Comparison of ENCODE assay signal across 8 mouse cellular contexts in genomic region chr4:131860492-131861340, GRCm38 (mm10). TPM values are rescaled to one million over a fixed set of nuclear protein-coding genes. Genes with fewer than 3 reads are reported as not detected.
A peak's percentile ranks its signal among the peaks of the same experiment; 100 is the strongest.
DNase-seq lines count a peak whose midpoint lies in the region; ATAC-seq and TF ChIP-seq lines count a peak whose summit lies in the region.

No protein-coding gene starts in this region.

- WGBS in embryonic facial prominence, embryonic 11.5 days = 46% methylated on average over 15 of the region's 15 CpGs
- WGBS in heart, embryonic 10.5 days = 50% methylated on average over 15 of the region's 15 CpGs
- 37% methylated on average over 15 of the region's 15 CpGs for WGBS in kidney, postnatal 0 days
- 47% methylated on average over 15 of the region's 15 CpGs for WGBS in liver, embryonic 11.5 days
- 43% methylated on average over 15 of the region's 15 CpGs for WGBS in stomach, postnatal 0 days

- H3K27me3 ChIP-seq in embryonic facial prominence, embryonic 11.5 days (ENCODE audit: control insufficient read depth, insufficient read depth, low read length) = no peaks in the 10 kb centered on the region
- no peaks in the 10 kb centered on the region for H3K27me3 ChIP-seq in heart, embryonic 10.5 days (ENCODE audit: insufficient read depth, poor library complexity, severe bottlenecking)
- no peaks in the 10 kb centered on the region for H3K27me3 ChIP-seq in kidney, postnatal 0 days (ENCODE audit: insufficient read depth, low read length)
- no peaks in the 10 kb centered on the region for H3K27me3 ChIP-seq in liver, embryonic 11.5 days (replicated peaks; ENCODE audit: control insufficient read depth, insufficient read depth, low read length)
- H3K27me3 ChIP-seq in stomach, postnatal 0 days (ENCODE audit: control insufficient read depth, insufficient read depth, low read length) = no peaks in the 10 kb centered on the region

- H3K9ac ChIP-seq in embryonic facial prominence, embryonic 11.5 days (replicated peaks; ENCODE audit: low read length) = no peak overlapping the region
- H3K9ac ChIP-seq in kidney, postnatal 0 days (ENCODE audit: low read depth, low read length) = no peak overlapping the region
- H3K9ac ChIP-seq in liver, embryonic 11.5 days (ENCODE audit: low read depth, low read length) = no peak overlapping the region
- H3K9ac ChIP-seq in stomach, postnatal 0 days (ENCODE audit: low read length) = no peak overlapping the region

- TF ChIP-seq EP300 in stomach, postnatal 0 days (optimal IDR thresholded peaks at IDR 0.05) = no peak

- peak; percentile 74 for DNase-seq in adrenal gland, postnatal 25 days
- peak; percentile 89 for DNase-seq in embryonic facial prominence, embryonic 11.5 days (ENCODE audit: low spot score)
- DNase-seq in heart, embryonic 10.5 days (ENCODE audit: low spot score) = peak; percentile 87
- peak; percentile 90 for DNase-seq in kidney, postnatal 0 days (ENCODE audit: low spot score)
- peak; percentile 75 for DNase-seq in liver, embryonic 11.5 days (ENCODE audit: low spot score)
- peak; percentile 74 for DNase-seq in neural tube, embryonic 10.5 days (ENCODE audit: extremely low spot score, low spot score)
- DNase-seq in stomach, postnatal 0 days (ENCODE audit: low spot score) = peak; percentile 85

- peaks cover 2% of the 10 kb centered on the region for H3K36me3 ChIP-seq in embryonic facial prominence, embryonic 11.5 days (replicated peaks; ENCODE audit: control insufficient read depth, insufficient read depth, low read depth, low read length)
- H3K36me3 ChIP-seq in heart, embryonic 10.5 days = peaks cover 50% of the 10 kb centered on the region
- H3K36me3 ChIP-seq in kidney, postnatal 0 days (ENCODE audit: insufficient read depth, low read length) = peaks cover 13% of the 10 kb centered on the region
- peaks cover 20% of the 10 kb centered on the region; the same call in 1 of the 2 replicates for H3K36me3 ChIP-seq in liver, embryonic 11.5 days (ENCODE audit: control insufficient read depth, insufficient read depth, low read length)
- H3K36me3 ChIP-seq in stomach, postnatal 0 days (ENCODE audit: control insufficient read depth, insufficient read depth, low read length) = peaks cover 18% of the 10 kb centered on the region

- no peak overlapping the region for H3K4me2 ChIP-seq in embryonic facial prominence, embryonic 11.5 days (ENCODE audit: low read depth, low read length)
- no peak overlapping the region for H3K4me2 ChIP-seq in kidney, postnatal 0 days (ENCODE audit: low read length)
- H3K4me2 ChIP-seq in liver, embryonic 11.5 days = no peak overlapping the region
- H3K4me2 ChIP-seq in stomach, postnatal 0 days (replicated peaks; ENCODE audit: low read depth) = no peak overlapping the region

- H3K9me3 ChIP-seq in embryonic facial prominence, embryonic 11.5 days (replicated peaks; ENCODE audit: control insufficient read depth, low read length) = no peaks in the 10 kb centered on the region
- no peaks in the 10 kb centered on the region for H3K9me3 ChIP-seq in heart, embryonic 10.5 days
- no peaks in the 10 kb centered on the region for H3K9me3 ChIP-seq in kidney, postnatal 0 days (replicated peaks; ENCODE audit: low read length)
- H3K9me3 ChIP-seq in liver, embryonic 11.5 days (ENCODE audit: control insufficient read depth, low read length) = no peaks in the 10 kb centered on the region
- H3K9me3 ChIP-seq in stomach, postnatal 0 days (ENCODE audit: control insufficient read depth, low read length) = no peaks in the 10 kb centered on the region

- no peaks in the 10 kb centered on the region for H3K4me1 ChIP-seq in embryonic facial prominence, embryonic 11.5 days (ENCODE audit: control insufficient read depth, insufficient read depth, low read length)
- no peaks in the 10 kb centered on the region; the same call in 1 of the 2 replicates for H3K4me1 ChIP-seq in heart, embryonic 10.5 days
- no peaks in the 10 kb centered on the region for H3K4me1 ChIP-seq in kidney, postnatal 0 days (replicated peaks; ENCODE audit: insufficient read depth, low read length)
- H3K4me1 ChIP-seq in liver, embryonic 11.5 days (replicated peaks; ENCODE audit: control insufficient read depth, insufficient read depth, low read length) = no peaks in the 10 kb centered on the region
- H3K4me1 ChIP-seq in stomach, postnatal 0 days (replicated peaks; ENCODE audit: control insufficient read depth, insufficient read depth) = no peaks in the 10 kb centered on the region

- no peak overlapping the region for H3K4me3 ChIP-seq in embryonic facial prominence, embryonic 11.5 days (ENCODE audit: low read depth, low read length)
- no peak overlapping the region for H3K4me3 ChIP-seq in heart, embryonic 10.5 days
- H3K4me3 ChIP-seq in kidney, postnatal 0 days (replicated peaks; ENCODE audit: low read depth, low read length) = no peak overlapping the region
- no peak overlapping the region for H3K4me3 ChIP-seq in liver, embryonic 11.5 days (ENCODE audit: low read depth, low read length)
- H3K4me3 ChIP-seq in stomach, postnatal 0 days (ENCODE audit: low read depth, low read length) = no peak overlapping the region

- ATAC-seq in CD4-positive, CD25-positive, alpha-beta regulatory T cell, adult 4 months = peak; percentile 80
- 0 out of 2 replicates have a peak, but pooled peaks have one; percentile 63 for ATAC-seq in embryonic facial prominence, embryonic 11.5 days (replicated peaks; ENCODE audit: insufficient number of reproducible peaks, low FRiP score, low TSS enrichment, low read depth)
- peak; percentile 54; the same call in 1 of the 2 replicates for ATAC-seq in kidney, postnatal 0 days (replicated peaks; ENCODE audit: low FRiP score, low read depth)
- peak; percentile 57; the same call in 1 of the 2 replicates for ATAC-seq in liver, embryonic 11.5 days (replicated peaks; ENCODE audit: low FRiP score)
- ATAC-seq in stomach, postnatal 0 days (ENCODE audit: low FRiP score, low TSS enrichment) = peak; percentile 68; the same call in 1 of the 2 replicates

- no peak overlapping the region for H3K27ac ChIP-seq in embryonic facial prominence, embryonic 11.5 days (replicated peaks; ENCODE audit: low read depth, low read length)
- no peak overlapping the region for H3K27ac ChIP-seq in heart, embryonic 10.5 days
- no peak overlapping the region for H3K27ac ChIP-seq in kidney, postnatal 0 days
- no peak overlapping the region for H3K27ac ChIP-seq in liver, embryonic 11.5 days (ENCODE audit: low read depth, low read length)
- no peak overlapping the region for H3K27ac ChIP-seq in stomach, postnatal 0 days (replicated peaks)

- peak; percentile 99 for TF ChIP-seq CTCF in kidney, postnatal 0 days (IDR thresholded peaks at IDR 0.05; ENCODE audit: low read depth)
- TF ChIP-seq CTCF in stomach, postnatal 0 days (IDR thresholded peaks at IDR 0.05; ENCODE audit: low read depth) = peak; percentile 99

RNA-seq across cellular contexts. Expression of gene Srsf4, which starts 12.7 kb away (rescaled TPM):
- polyA plus RNA-seq in CD4-positive, CD25-positive, alpha-beta regulatory T cell, adult 4 months (2017; shearing (Covaris generic)) = 10 to 100 TPM in 1 of 2 experiments, 1 to 10 TPM in 1; 6.7 to 13.2 TPM
- total RNA-seq in adrenal gland, postnatal 25 days (2021) = 70.9 and 71.7 TPM in 2 replicates
- polyA plus RNA-seq in embryonic facial prominence, embryonic 11.5 days (2014; fragmentation: Nextera tagmentation; extraction: Ambion mirVana) = 119 and 131 TPM in 2 replicates
- polyA plus RNA-seq in heart, embryonic 10.5 days (2016; fragmentation: Nextera tagmentation; extraction: Ambion mirVana) = 81.0 and 96.1 TPM in 2 replicates
- 76.1 and 81.0 TPM in 2 replicates for polyA plus RNA-seq in kidney, postnatal 0 days (2015; fragmentation: Nextera tagmentation; extraction: Ambion mirVana)
- 113 and 118 TPM in 2 replicates for polyA plus RNA-seq in liver, embryonic 11.5 days (2014; fragmentation: Nextera tagmentation; extraction: Ambion mirVana)
- polyA plus RNA-seq in stomach, postnatal 0 days (2015; fragmentation: Nextera tagmentation; extraction: Ambion mirVana) = 36.5 and 38.3 TPM in 2 replicates

RNA-seq across cellular contexts. Expression of gene Mecr, which starts 17.4 kb away (rescaled TPM):
- 10 to 100 TPM; 32.8 to 34.9 TPM for polyA plus RNA-seq in CD4-positive, CD25-positive, alpha-beta regulatory T cell, adult 4 months (2017; shearing (Covaris generic))
- total RNA-seq in adrenal gland, postnatal 25 days (2021) = 81.7 and 96.8 TPM in 2 replicates
- 39.9 and 42.5 TPM in 2 replicates for polyA plus RNA-seq in embryonic facial prominence, embryonic 11.5 days (2014; fragmentation: Nextera tagmentation; extraction: Ambion mirVana)
- 45.9 and 52.5 TPM in 2 replicates for polyA plus RNA-seq in heart, embryonic 10.5 days (2016; fragmentation: Nextera tagmentation; extraction: Ambion mirVana)
- polyA plus RNA-seq in kidney, postnatal 0 days (2015; fragmentation: Nextera tagmentation; extraction: Ambion mirVana) = 43.0 and 45.4 TPM in 2 replicates
- 59.3 and 64.4 TPM in 2 replicates for polyA plus RNA-seq in liver, embryonic 11.5 days (2014; fragmentation: Nextera tagmentation; extraction: Ambion mirVana)
- polyA plus RNA-seq in stomach, postnatal 0 days (2015; fragmentation: Nextera tagmentation; extraction: Ambion mirVana) = 47.2 and 48.6 TPM in 2 replicates

RNA-seq across cellular contexts. Expression of gene Ptpru, which starts 22.6 kb away (rescaled TPM):
- polyA plus RNA-seq in CD4-positive, CD25-positive, alpha-beta regulatory T cell, adult 4 months (2017; shearing (Covaris generic)) = not detected
- total RNA-seq in adrenal gland, postnatal 25 days (2021) = 44.5 and 46.1 TPM in 2 replicates
- polyA plus RNA-seq in embryonic facial prominence, embryonic 11.5 days (2014; fragmentation: Nextera tagmentation; extraction: Ambion mirVana) = 17.2 and 19.6 TPM in 2 replicates
- polyA plus RNA-seq in heart, embryonic 10.5 days (2016; fragmentation: Nextera tagmentation; extraction: Ambion mirVana) = 1.9 and 7.6 TPM in 2 replicates
- 27.5 and 31.8 TPM in 2 replicates for polyA plus RNA-seq in kidney, postnatal 0 days (2015; fragmentation: Nextera tagmentation; extraction: Ambion mirVana)
- 5.8 and 6.1 TPM in 2 replicates for polyA plus RNA-seq in liver, embryonic 11.5 days (2014; fragmentation: Nextera tagmentation; extraction: Ambion mirVana)
- polyA plus RNA-seq in stomach, postnatal 0 days (2015; fragmentation: Nextera tagmentation; extraction: Ambion mirVana) = 3.1 and 3.9 TPM in 2 replicates
